Mouse (Mus musculus): ENCODE measurements around the gene Cct3.
"Not testable (repeated sequence)": the region's sequence is repeated elsewhere in the genome, so short reads cannot be mapped to it uniquely, and the experiment has no call there.

The Cct3 gene

DNA sequence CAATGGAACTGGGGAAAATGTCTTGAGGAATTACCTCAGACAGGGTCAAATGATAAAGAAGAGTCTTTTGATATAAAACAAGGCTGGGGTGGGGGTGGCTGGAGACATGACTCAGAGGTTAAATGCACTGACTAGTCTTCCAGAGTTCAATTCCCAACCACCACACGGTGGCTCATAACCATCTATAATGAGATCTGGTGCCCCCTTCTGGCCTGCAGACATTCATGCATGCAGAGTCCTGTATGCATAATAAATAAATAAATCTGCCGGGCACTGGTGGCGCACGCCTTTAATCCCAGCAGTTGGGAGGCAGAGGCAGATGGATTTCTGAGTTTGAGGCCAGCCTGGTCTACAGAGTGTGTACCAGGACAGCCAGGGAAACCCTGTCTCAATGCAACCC is 4.9 kb upstream of the Cct3 start:
- peak; percentile 28 to 46 for DNase-seq

DNA sequence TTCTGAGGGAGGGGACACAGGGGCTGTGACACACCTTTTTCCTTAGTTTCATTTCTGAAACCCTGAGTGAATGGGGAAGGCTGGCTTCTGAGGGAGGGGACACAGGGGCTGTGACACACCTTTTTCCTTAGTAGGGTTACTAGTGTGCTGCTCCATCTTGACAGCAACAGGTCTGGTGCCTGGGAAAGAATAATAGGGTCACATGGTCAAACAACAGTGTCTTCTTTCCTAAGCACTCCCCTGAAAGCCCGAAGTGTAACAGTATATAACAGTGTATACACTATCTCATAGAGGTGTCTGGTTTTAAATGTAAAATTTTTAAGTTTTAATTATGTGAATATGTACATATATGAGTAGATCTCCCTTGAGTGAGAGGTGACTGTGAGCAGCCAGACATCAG is 1.6 kb upstream of the Cct3 start:
- DNase-seq: not testable (repeated sequence)

DNA sequence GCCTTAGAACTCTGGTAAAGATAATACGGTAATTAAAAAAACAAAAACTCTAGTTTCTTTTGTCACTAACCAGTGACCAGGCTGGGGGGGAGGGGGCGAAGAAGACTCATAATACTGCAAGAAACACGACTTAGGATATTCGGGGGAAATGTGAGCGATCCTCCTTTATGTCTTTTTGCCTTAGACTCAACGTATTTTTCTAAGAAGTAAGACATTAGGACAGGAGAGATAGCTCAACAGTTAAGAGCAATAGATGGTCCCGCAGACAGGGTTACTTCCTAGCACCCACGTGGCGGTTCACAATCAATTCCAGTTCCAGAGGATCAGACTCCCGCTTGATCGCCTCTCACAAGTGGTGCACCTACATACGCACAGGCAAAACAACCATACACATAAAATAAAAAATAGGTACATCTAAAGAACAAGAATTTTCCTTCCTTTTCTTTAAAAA is 781 bp upstream of the Cct3 start:
- peak in 1 of 2 experiments; percentile 3 for DNase-seq

DNA sequence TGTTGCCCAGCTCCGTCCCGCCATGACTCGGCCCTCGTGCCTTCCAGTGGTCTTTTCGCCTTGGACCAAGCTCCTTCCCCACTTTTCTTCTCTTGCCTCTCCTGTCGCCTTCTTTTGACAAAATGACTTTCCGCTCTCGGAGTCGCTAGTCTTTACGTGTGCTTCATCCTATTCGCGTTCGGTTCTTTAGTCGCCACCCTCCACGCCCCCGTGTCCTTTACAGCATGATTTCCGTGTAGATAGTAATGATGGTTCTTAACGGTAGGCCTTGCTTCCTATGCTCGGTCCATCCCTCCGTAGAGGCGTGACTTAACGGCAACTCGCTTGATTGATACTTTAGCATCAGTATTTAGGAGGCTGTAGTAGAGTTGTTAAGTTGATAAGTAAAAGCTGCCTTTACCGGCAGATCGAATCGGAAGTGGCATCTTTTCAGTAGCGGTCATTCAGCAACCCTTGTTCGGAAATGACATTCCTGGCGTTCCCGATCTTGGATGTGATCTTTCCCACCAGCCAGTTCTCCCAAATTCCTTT is 470 bp downstream of the Cct3 start:
- peak; percentile 10 to 40 for DNase-seq

DNA sequence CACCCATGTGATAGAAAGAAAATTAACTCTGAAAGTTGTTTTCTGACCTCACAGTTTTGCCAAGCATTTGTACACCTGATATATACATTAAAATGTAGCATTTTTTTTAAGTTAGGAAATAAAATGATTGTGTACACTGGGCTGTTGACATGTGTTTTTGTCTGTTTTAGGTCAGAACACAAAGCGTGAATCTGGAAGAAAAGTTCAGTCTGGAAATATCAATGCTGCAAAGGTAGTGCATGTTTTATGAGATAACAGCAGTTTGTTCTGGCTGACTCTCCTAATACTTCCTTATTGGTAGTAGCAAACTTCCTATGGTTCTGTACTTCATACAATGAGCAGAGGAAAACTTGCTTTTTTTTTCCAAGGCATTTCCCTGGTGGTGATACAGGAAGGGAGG is 2.3 kb downstream of the Cct3 start:
- no peak for DNase-seq

DNA sequence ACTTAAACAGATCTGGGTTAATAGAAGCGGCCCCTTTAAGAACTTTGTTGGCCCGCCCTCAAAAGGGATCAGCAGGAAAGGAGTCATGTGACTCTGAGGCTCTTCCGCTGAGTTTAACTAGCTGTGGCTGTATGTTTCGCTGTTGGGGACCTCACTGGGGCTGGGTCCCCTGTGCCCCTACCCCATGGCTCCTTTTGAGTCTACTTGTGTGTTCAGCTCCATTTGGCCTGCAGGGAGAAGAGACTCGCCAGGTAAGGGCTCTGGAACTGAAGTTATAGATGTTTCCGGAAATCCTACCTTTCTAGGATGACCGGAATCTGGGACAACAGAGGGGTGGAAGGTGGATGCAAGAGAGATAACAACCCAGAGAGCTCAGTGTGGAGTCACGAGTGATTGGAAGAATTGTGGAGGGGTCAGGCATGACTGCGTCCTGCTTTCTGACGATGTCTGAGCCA is 28.1 kb downstream of the Cct3 start, which contains the start of gene Glmp:
Gene Glmp (plus strand): TSS at position 73 of the 455 bp plus-strand sequence.
- DNase-seq: peak; percentile 83 to 86

DNA sequence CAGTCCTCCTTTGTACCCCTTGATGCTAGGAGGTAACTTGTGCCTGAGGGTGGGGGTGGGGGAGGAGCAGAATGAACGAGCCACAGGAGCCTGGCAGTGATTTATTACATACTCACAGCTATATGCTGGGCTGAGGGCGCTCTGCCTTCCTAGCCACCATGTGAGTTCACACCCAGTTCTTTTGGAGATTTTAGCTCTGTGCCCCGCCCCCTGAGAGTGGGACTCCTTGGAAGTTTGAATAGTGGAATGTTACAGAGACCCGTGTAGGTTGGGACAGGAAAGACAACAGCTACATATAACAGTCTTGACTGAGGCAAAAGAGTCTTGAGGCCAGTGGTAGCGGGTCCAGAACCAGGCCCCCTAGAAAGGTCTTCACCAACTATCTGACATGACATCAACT is 32.0 kb downstream of the Cct3 start:
- DNase-seq: no peak

DNA sequence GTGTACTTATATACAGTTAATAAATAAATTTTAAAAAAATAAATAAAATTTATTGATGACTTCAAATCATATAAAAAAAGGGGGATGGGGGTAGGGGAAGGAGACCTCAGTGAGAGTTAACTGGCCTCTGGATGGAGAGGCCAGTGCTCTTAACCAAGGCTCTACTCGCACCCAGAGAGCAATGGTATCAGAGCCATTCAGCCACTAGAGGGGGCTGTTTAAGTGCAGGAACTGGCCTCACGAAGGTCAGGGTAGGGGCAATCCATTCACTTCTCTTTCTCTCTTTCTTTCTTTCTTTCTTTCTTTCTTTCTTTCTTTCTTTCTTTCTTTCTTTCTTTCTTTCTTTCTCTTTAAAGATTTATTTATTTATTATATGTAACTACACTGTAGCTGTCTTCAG is 34.4 kb downstream of the Cct3 start:
- peak; percentile 60 to 74 for DNase-seq

DNA sequence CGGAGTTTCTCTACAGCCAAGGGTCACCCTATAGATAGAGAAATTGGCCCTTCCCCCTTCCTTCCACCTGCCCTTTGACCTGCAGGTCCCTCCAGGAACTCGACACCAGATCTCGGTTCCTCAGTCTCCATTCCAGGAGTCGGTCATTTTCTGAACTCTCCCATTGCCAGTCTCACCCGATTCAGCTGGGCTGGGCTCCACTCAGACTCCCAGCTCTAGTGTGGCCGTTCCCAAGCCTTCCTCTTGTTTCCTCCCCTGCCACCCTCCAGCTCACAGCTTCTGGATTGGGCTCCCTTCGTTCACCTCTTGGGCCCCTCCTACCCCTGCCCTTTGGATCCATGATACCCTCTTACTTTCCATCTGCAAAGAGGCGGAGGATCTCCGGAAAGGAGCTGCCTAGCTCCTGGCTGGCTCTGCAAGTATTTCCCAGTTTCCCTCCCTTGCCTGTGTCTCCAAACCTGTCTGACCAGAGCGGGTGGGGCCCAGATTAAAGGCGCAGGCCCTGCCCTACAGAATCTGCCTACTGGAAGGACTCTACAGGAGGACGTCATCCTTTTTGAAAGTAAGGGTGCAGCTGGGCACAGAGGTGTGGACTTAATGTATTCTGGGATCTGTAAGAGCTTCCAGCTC is 37.2 kb downstream of the Cct3 start:
- peak; percentile 42 to 67 for DNase-seq

DNA sequence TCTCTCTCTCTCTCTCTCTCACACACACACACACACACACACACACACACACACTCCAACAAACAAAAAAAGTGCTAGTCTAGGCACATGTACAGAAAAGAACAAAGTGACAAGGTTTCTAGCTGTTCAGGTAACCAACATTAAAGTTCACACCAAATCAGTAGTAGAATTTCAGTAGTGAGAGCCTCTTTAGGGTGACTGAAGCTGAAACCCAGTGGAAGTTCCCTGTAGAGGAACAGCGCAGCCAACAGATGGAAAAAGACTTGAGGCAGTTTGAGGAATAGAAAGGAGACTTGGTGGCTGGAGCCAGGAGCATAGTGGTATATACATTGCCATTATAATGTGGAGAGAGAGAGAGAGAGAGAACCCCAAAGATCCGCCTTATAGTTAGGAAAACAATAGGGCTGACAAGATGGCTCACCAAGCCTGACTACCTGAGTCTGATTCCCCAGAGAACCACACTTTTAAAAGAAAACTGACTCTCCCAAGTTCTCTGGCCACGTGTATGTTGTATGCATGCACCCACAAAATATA is 38.1 kb downstream of the Cct3 start:
- DNase-seq: no peak

DNA sequence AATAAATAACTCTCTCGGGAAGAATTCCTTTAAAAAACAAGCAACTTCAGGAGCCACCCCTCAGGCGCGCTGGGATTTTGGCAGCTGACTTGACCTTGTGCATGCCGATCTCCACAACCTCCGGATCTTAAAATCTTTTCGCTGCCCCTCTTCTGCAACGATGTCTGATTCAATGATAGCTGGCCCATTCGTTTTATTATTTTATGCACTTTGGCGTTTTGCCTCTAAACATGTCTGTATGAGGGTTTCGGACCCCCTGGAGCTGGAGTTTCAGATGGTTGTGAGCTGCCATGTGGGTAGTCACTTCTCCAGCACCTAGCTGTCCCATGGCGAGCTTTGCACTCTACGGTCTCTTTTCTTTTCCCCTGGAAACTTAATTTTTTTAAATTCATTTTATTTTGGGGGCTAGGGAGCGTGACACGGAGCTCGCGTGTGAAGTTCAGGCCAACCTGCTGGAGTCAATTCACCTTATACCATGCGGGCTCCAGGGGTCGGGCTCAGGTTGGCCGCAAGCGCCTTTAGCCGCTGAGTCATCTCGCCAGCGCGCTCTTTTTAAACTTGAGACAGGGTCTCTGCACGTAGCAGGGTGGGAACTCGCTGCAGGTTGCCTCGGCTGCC is 38.6 kb downstream of the Cct3 start:
- peak; percentile 30 to 53 for DNase-seq

DNA sequence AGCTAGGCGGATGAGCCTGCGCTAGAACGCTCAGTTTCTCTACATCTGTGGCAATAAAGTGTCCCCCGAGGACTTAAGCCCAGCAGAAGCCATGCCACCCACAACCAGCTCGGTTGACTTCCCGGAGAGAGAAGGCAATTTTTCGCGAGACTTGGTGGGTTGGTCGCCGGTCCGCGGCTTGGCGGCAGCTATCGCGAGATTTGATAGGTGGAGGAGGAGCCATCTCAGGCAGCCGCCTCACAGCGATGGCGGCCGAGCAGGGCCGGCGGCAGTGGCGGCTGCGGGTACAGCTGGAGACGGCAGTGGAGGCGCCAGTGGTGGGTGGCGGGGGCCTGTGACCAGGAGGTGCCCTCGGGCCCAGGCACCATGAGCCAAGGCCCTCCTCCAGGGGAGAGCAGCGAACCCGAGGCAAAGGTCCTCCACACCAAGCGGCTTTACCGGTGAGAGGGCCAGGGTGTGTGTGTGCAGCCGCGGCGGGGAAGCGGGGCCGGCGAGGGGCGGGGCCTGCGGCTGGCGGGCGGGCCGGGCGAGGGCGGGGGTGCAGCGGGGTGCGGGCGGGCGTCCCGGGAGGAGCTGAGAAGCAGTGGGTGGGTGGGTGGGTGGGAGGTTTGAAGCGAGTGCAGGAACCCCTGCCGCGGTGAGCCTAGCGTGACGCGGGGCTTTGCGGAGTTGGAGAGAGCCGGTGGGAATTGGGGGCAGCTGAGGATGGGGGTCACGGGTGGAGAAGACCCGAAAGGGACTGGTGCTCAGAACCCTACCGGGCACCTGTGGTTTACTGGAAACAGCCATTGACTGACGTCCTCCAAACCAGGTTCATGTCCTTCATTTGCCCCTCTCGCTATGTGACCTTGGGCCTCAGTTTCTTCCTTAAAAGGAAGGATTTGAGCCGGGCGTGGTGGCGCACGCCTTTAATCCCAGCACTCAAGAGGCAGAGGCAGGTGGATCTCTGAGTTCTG is 39.4 kb downstream of the Cct3 start, which contains the start of the genes Tmem79 and Smg5:
Gene Tmem79 (minus strand): TSS at position 91 of the 956 bp plus-strand sequence.
Gene Smg5 (plus strand): TSS at position 203 of the 956 bp plus-strand sequence.
- peak; percentile 97 for DNase-seq

DNA sequence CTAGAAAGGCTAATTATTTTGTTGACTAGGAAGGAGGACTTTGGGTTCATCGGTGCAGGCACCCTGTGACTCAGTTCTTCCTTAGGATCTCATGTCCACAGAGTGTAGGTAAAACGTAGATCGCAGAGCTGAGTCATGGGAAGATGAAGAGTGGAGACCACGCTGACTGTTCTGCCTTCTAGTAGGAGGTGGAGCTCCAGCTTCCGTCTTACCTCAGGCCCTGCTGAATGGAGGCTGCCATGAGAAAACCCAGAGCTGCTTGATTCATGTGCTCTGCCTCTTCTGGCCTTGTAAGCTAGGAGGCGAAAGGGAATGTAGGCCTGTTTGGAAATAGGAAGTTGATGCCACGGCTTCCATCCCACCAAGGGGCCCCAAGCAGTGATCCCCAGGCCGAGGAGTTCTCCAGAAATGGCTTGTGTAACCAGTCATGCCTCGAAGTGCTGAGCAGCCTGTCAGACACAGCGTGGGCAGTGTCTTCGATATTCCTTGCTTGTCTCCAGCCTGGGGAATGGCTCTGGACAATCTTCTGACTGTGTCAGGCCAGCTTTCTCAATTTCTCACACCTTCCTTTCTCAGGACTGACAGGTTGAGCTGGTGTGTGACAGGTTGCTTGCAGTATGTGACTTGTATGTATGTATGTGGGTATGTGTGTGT is 40.6 kb downstream of the Cct3 start:
- peak in 1 of 2 experiments; percentile 37 for DNase-seq

DNA sequence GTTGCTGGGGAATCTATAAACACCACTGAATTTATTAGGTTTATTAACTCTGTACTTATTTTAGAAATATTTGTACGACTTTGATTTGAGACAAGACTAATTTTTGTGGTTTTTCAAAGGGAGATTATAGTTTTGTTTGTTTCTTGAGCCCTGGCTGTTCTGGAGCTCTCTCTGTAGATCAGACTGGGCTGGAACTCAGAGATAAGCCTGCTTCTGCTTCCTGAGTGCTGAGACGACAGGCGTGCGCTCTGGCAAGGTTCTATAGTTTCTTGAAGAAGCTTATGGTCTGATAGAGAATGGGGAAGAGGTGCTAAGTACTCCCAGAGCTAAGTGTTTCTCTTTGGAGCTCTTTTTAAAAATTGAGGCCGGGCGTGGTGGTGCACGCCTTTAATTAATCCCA is 41.4 kb downstream of the Cct3 start:
- no peak for DNase-seq

DNA sequence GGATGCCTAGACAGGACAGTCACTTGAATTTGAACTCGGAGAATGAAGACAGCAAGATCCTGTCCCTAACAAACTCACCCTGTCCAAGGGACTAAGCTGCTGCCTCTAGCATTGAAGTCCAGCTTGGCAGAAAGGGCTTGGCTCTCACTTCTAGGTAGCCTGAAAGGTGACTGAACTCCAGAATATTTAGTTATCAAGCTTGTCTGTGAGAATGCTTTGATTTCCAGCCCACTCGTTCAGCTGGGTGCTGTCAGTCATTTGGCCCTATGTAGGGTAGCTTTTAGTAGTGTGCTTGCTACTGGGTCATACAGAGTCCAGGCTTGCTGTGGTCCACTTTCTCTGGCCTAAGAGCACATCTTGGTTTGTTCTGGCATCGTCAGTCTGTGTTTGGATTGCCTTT is 42.1 kb downstream of the Cct3 start:
- DNase-seq: no peak

DNA sequence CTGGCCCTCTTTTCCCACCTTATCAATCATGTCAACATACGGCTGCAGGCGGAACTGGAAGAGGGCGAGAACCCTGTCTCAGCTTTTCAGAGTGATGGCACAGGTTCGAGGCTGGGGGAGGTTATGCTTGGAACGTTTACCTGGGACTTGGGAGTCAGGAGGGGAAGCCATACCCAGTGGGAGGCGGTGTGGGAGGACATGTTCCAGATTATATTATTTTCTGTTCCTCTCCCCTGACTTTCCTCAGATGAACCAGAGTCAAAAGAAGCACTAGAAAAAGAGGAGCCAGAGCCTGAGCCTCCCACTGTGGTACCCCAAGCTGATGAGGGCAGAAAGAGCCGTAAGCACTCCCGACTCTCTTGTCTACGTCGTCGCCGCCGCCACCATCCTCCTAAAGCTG is 53.8 kb downstream of the Cct3 start:
- no peak for DNase-seq

DNA sequence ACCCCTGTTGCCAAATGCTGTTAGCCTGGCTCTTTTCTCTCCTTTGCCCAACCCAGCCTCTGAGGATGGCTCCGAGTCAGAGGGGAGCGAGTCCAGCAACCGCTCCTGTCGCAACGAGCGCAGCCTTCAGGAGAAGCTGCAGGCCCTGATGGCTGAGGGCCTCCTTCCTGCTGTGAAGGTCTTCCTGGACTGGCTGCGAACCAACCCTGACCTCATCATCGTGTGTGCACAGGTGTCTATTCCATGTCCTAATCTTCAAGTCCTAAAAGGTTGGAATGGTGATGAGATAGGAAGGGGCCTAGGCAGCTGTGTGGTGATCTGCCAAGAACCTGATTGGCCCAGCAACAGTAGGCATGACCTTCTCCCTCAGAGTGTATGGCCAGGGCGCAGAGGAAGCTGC is 56.0 kb downstream of the Cct3 start:
- peak in 1 of 2 experiments; percentile 40 for DNase-seq

DNA sequence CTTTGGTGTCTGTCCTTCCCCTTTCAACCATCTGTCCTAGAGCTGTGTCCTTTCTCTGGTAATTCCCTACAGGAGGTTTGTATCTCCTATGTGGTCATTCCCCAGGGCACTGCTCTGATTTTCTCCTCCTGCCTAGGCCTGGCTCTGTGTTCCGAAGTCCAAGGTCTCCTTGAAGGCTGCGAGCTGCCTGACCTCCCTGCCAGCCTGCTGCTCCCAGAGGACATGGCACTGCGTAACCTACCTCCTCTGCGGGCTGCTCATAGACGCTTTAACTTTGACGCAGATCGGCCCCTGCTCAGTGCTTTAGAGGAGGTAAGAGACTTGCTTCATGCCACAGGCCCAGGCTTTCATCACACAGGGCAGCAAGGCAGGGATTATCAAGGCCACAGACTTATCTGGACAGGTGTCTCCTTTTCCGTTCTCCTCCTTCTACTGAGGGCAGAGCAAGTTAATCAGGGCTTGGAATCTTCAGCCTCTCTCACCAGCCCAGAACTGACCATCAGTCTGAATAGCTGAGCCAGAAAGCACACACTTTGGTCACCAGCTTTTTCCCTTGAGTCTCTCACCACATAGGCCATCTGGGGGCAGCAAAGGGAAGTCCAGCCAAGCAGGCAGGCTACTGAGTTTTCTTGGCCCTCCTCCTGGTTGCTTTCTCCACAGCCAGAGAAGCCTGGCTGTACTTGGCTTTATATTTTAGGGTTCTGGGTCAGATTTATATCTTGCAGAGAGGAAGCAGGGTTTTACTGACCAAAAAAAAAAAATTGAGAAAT is 57.7 kb downstream of the Cct3 start:
- DNase-seq: peak; percentile 28 to 74

DNA sequence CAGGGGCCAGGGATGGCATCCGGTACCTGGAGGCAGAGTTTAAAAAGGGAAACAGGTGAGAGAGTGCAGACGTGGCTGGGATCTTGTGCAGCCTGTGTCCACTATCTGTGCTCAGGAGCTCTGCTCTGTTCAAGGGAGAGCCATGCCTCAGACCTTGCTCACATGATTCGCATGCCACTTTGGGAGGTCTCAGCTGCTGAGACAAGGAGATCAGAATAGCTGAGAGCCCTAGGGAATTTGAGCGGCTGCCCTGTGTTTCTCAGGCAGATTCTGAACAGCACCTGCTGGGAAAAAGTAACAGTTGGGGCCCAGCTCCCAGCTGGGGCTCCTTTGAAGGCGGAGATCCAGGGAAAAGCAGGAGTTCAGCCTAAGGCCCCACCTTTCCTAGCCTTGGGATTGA is 62.7 kb downstream of the Cct3 start:
- DNase-seq: no peak

DNA sequence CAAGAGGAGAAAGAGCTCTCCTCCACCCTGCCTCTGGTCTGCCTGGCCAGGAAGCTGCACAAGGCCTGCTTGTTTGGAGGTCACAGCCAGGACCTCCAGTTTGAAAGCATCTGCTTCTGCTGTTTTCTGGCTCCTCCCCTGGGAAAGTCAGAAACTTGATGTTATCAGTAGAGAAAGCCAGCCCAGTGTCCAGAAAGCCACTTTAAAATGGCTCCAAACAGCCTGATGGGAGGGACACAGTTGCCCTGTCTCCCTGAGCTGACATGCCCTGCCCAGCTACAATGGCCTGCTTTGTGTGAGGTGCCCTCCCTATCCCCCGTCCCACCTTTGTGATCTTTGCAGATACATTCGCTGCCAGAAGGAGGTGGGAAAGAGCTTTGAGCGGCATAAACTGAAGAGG is 63.1 kb downstream of the Cct3 start:
- DNase-seq: no peak

DNA sequence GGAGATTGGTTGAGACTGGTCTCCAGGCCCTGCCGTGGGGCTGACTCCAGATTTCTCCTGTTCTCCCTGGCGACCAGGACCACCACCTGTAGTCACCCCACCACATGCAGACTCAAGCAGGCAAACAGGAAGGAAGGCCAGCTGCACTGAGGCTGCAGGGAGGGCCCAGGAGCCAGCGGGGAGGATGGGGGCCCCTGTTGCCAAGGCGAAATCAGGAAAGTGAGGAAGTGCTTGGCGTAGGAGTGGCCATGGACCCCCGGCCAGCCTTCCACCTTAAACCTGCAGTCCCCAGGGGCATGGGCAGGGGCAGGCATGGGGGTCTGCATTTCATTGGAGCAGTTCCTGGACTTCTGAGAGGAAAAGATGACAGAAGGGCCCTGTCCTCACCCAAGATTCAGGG is 64.2 kb downstream of the Cct3 start:
- no peak for DNase-seq

Data from kidney, postnatal 25 days (tissue).